Mouse (Mus musculus): ENCODE results near the gene Cby1. TPM values are rescaled to one million over a fixed set of nuclear protein-coding genes. Genes with fewer than 3 reads are reported as not detected.

Gene Cby1
- polyA plus RNA-seq, 1 experiment from 2014 or later, result 42.2 TPM

DNA sequence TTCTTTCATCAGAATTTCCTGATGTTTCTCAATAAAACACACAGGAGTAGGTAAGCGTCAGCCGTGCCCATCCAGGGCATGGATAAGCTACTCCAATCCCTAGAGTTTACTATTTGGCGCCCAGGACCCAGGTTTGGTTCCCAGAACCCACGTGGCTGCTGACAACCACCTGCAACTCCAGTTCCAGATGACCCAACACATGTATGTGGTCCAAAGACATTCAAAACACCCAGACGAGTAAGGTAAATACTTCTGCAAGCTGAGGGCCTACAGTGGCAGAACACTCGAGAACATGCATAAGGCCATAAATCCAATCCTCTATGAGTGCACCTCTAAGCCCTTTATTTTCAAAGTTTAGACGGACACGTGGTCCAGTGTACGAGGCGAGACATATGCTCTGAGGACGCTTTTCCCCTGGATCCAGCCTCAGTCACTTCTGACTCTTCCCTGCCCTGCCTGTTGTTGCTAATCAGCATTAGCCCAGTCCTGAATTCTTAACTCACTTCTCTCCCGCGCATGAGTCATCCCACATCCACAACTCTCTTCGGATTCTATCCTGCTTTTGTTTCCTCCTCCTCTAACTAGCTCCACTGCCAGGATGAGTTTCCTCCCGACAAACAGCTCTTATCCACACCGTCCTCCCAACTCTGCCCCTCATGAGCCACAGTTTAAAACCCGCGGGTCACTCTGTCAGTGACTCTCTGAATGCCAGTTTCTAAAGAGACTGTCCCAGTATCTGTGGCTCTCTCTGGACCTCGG, 24.9 kb downstream of the Cby1 start:
- Histone ChIP-seq H3K36me3 (no peaks in the 10 kb centered on the region), H3K9ac (no peak overlapping the region), H3K9me3 (no peaks in the 10 kb centered on the region), H3K4me1 (peaks cover 36% of the 10 kb centered on the region), H3K4me3 (replicated peaks) (peak overlapping the region; percentile 80), H3K27me3 (replicated peaks) (no peaks in the 10 kb centered on the region), H3K4me2 (peak overlapping the region; percentile 62), H3K27ac (0 out of 2 replicates have a peak overlapping the region, but pooled peaks have one; percentile 7)
- WGBS, result 64% methylated on average over 19 of the region's 19 CpGs
- no peak for ATAC-seq (ENCODE audit: insufficient read depth, low FRiP score, low read depth)

- H3K4me2 ChIP-seq, result peak overlapping the region; percentile 62
- H3K9ac ChIP-seq, result no peak overlapping the region
- ATAC-seq (ENCODE audit: insufficient read depth, low FRiP score, low read depth), result no peak
- no peaks in the 10 kb centered on the region for H3K27me3 ChIP-seq (replicated peaks)
- no peaks in the 10 kb centered on the region for H3K36me3 ChIP-seq
- H3K27ac ChIP-seq, result no peak overlapping the region
- H3K9me3 ChIP-seq, result no peaks in the 10 kb centered on the region
- H3K4me3 ChIP-seq (replicated peaks), result peak overlapping the region; percentile 80
- 76% methylated on average over 6 of the region's 6 CpGs for WGBS
- peaks cover 37% of the 10 kb centered on the region for H3K4me1 ChIP-seq
These were observed 25.6 kb downstream of the Cby1 start for GRCm38 (mm10) chr15:79684616-79685015.

DNA sequence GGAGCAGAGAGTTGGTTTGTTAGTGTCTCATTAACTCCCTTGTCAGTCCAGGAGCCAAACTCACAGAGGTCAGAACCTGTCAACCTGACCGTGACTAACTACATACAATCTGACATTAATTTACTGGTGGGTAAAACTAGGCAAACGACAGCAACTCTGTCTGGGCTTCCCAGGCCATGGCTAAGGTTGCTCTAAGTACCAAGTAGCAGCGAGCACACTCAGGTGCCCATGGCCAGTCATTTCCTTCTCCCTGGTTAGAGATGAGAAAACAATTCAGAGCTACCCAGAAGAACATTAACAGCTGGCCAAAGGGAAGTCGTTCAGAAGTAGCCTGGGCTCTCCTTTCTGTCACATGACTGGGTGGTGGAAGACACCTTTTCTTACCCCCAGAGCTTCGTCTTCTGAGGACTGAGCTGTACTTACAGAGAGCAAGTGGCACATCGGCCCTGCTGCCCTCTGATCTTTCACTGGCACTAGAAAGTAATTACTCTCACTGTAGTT, 26.2 kb downstream of the Cby1 start:
- no peak for ATAC-seq (ENCODE audit: insufficient read depth, low FRiP score, low read depth)
- no peak overlapping the region for H3K27ac ChIP-seq

GRCm38 (mm10) chr15:79686046-79686869, 27.3 kb downstream of the Cby1 start:
- ATAC-seq (ENCODE audit: insufficient read depth, low FRiP score, low read depth), result no peak
- H3K4me2 ChIP-seq, result peak overlapping the region; percentile 62
- H3K27ac ChIP-seq, result no peak overlapping the region; the same call in 1 of the 2 replicates
- H3K9ac ChIP-seq, result peak overlapping the region; percentile 87; the same call in 1 of the 2 replicates
- H3K4me1 ChIP-seq, result peaks cover 41% of the 10 kb centered on the region
- H3K9me3 ChIP-seq, result no peaks in the 10 kb centered on the region
- 11% methylated on average over 15 of the region's 15 CpGs for WGBS
- no peaks in the 10 kb centered on the region for H3K36me3 ChIP-seq
- H3K4me3 ChIP-seq (replicated peaks), result peak overlapping the region; percentile 80
- no peaks in the 10 kb centered on the region for H3K27me3 ChIP-seq (replicated peaks)

More for the DNA sequence above, 26.2 kb downstream of the Cby1 start:
- H3K36me3 ChIP-seq, result no peaks in the 10 kb centered on the region
- H3K4me2 ChIP-seq, result peak overlapping the region; percentile 62
- no peaks in the 10 kb centered on the region for H3K9me3 ChIP-seq
- no peak overlapping the region for H3K9ac ChIP-seq
- peak overlapping the region; percentile 80 for H3K4me3 ChIP-seq (replicated peaks)
- 22% methylated on average over 6 of the region's 6 CpGs for WGBS
- H3K27me3 ChIP-seq (replicated peaks), result no peaks in the 10 kb centered on the region
- peaks cover 39% of the 10 kb centered on the region for H3K4me1 ChIP-seq

DNA sequence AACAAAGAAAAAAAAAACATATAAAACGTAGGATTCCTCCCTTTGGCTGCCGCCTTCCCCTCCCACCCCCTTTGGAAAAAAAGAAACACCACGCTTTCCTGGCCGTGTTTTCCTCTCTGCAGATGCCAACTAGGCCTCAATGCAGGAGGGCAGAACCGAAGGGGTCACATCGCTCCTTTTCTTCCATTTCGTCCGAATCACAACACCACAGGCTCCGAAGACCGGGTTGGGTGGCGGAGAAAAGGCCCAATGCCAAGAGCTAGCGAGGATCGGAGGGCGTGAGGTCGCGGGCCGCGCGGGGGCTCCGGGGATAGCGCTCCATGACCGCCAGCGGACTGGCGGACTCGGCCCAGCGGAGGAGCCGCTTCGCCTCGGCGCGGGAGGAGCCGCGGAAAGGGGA, 28.2 kb downstream of the Cby1 start:
- peaks cover 50% of the 10 kb centered on the region for H3K4me1 ChIP-seq

DNA sequence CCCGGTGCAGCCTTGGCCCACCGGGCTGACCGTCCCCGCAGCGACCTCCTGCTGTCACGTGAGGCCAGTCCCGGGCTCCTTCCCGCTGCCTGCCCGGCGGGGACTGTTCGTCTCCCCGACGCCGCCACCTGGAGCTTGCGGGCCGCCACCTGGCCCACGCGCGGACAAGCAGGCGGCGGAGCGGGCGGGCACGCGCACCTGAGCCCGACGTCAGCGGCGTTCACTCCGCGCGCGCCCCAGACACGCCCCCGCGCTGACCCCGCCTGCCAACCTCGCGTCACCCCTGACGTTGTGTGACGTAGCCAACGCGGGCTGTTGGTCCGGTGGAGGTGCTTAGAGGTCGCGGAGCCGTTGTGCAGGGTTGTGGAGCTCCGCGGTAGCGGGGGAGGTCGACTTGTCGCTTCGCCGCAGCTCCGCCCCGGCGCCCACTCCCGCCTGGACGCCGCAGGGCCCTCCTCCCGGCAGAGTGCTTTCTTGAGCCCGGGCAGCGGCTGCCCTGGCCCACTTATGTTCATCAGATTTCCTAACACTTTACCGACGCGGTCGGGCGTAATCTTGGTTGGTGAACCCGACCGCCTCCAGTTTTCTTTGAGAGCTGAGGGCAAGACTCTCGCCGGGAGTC, 28.8 kb downstream of the Cby1 start, which contains the start of gene Josd1:
Gene Josd1 (minus strand): TSS at position 274 of the 622 bp plus-strand sequence.
- WGBS, result 0% methylated on average over 72 of the region's 72 CpGs
- H3K4me3 ChIP-seq (replicated peaks), result peak within 1 kb of the TSS; percentile 80
- peaks cover 50% of the 10 kb centered on the region for H3K4me1 ChIP-seq
- H3K4me2 ChIP-seq, result peak within 1 kb of the TSS; percentile 62
- peak; percentile 69 for ATAC-seq (ENCODE audit: insufficient read depth, low FRiP score, low read depth)
- H3K36me3 ChIP-seq, result no peaks in the 10 kb centered on the region
- H3K9ac ChIP-seq, result peak within 1 kb of the TSS; percentile 87
- no peaks in the 10 kb centered on the region for H3K9me3 ChIP-seq
- peak within 1 kb of the TSS; percentile 98 for H3K27ac ChIP-seq
- no peaks in the 10 kb centered on the region for H3K27me3 ChIP-seq (replicated peaks)

More for the DNA sequence above, 28.2 kb downstream of the Cby1 start:
- under 1% methylated on average over 33 of the region's 33 CpGs for WGBS
- no peaks in the 10 kb centered on the region for H3K9me3 ChIP-seq
- ATAC-seq (ENCODE audit: insufficient read depth, low FRiP score, low read depth), result no peak
- H3K36me3 ChIP-seq, result no peaks in the 10 kb centered on the region
- H3K27me3 ChIP-seq (replicated peaks), result no peaks in the 10 kb centered on the region
- peak overlapping the region; percentile 87 for H3K9ac ChIP-seq
- H3K4me3 ChIP-seq (replicated peaks), result peak overlapping the region; percentile 80
- H3K4me2 ChIP-seq, result peak overlapping the region; percentile 62
- peak overlapping the region; percentile 98 for H3K27ac ChIP-seq

GRCm38 (mm10) chr15:79688268-79688956, 29.4 kb downstream of the Cby1 start:
- 4% methylated on average over 8 of the region's 8 CpGs for WGBS
- Histone ChIP-seq H3K27me3 (replicated peaks) (no peaks in the 10 kb centered on the region), H3K9me3 (no peaks in the 10 kb centered on the region), H3K4me2 (peak overlapping the region; percentile 62), H3K27ac (peak overlapping the region; percentile 98), H3K9ac (peak overlapping the region; percentile 87; the same call in 1 of the 2 replicates), H3K4me3 (replicated peaks) (peak overlapping the region; percentile 80), H3K4me1 (peaks cover 50% of the 10 kb centered on the region), H3K36me3 (no peaks in the 10 kb centered on the region)
- no peak for ATAC-seq (ENCODE audit: insufficient read depth, low FRiP score, low read depth)

GRCm38 (mm10) chr15:79689662-79690425, 30.8 kb downstream of the Cby1 start:
- Histone ChIP-seq H3K27me3 (replicated peaks) (no peaks in the 10 kb centered on the region), H3K4me2 (peak overlapping the region; percentile 73), H3K27ac (peak overlapping the region; percentile 54; the same call in 1 of the 2 replicates), H3K36me3 (peaks cover 8% of the 10 kb centered on the region; the same call in 1 of the 2 replicates), H3K9ac (no peak overlapping the region), H3K4me3 (replicated peaks) (peak overlapping the region; percentile 75), H3K9me3 (no peaks in the 10 kb centered on the region), H3K4me1 (peaks cover 37% of the 10 kb centered on the region)
- WGBS, result 10% methylated on average over 24 of the region's 24 CpGs
- ATAC-seq (ENCODE audit: insufficient read depth, low FRiP score, low read depth), result no peak

DNA sequence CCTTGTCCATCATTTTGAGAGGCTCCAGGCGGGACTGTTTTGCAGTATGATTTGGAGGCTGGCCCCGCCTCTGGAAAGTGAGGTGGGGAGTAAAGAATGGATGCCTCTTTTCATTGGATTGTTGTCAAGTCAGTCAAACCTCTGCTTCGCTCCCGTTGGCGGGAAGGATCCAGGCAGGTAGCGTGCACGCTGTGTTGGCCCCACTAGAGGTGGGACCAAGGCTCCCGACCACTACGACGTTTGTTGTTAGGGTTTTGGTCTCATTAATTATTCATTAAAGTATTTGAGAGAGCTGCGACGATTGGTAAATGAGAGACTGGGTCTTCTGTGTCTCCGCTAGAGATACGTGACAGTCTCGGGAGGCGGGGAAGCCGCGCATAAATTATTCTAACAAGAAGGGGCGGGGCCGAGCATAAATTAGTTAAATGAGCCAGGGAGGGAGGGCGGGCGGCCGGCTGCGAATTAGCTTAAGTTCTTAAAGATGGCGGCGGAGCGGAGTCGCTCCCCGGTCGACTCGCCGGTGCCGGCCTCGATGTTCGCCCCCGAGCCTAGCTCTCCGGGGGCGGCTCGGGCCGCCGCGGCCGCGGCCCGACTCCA, 31.5 kb downstream of the Cby1 start, which contains the start of gene Gtpbp1:
Gene Gtpbp1 (plus strand): TSS at position 420 of the 597 bp plus-strand sequence.
- peak within 1 kb of the TSS; percentile 60 for H3K9ac ChIP-seq
- H3K4me1 ChIP-seq, result peaks cover 31% of the 10 kb centered on the region
- peak within 1 kb of the TSS; percentile 67 for H3K27ac ChIP-seq
- H3K27me3 ChIP-seq (replicated peaks), result no peaks in the 10 kb centered on the region
- H3K4me3 ChIP-seq (replicated peaks), result peak within 1 kb of the TSS; percentile 75
- under 1% methylated on average over 45 of the region's 45 CpGs for WGBS
- ATAC-seq (ENCODE audit: insufficient read depth, low FRiP score, low read depth), result peak; percentile 95
- no peaks in the 10 kb centered on the region for H3K9me3 ChIP-seq
- H3K36me3 ChIP-seq, result peaks cover 12% of the 10 kb centered on the region; the same call in 1 of the 2 replicates
- peak within 1 kb of the TSS; percentile 97 for H3K4me2 ChIP-seq

- peak overlapping the region; percentile 67 for H3K27ac ChIP-seq
- ATAC-seq (ENCODE audit: insufficient read depth, low FRiP score, low read depth), result no peak
- H3K4me2 ChIP-seq, result peak overlapping the region; percentile 97
- peak overlapping the region; percentile 60 for H3K9ac ChIP-seq
- peaks cover 27% of the 10 kb centered on the region for H3K4me1 ChIP-seq
- WGBS, result under 1% methylated on average over 46 of the region's 53 CpGs
- no peaks in the 10 kb centered on the region for H3K27me3 ChIP-seq (replicated peaks)
- H3K9me3 ChIP-seq, result no peaks in the 10 kb centered on the region
- H3K4me3 ChIP-seq (replicated peaks), result peak overlapping the region; percentile 75
- H3K36me3 ChIP-seq, result peaks cover 12% of the 10 kb centered on the region; the same call in 1 of the 2 replicates
These were observed 32.1 kb downstream of the Cby1 start for GRCm38 (mm10) chr15:79691023-79691508.
